ENCODE assay signal across 8 mouse cellular contexts in the genomic region with DNA sequence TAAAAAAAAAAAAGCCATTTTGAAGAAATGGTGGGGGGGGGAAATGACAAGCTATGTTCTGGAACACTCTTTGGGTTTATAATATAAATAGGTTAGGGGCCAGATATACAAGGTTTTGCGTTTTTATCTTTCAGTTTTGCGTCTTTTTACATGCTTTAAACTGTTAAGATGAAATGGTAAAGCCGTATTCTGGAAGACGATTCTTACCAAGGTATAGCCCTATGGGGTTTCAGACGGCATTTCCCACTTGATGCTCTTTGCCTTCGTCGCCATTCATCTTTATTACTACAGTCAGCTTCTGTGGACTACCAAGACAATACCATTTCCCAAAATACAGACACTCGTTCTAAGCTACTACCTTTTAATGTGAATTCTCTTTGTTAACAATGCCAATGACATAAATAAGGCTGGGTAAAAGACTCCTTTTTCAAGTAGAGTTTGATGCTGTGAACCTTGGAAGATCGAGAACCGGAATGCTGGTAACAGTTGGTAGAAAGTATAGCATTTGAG. TPM values are rescaled to one million over a fixed set of nuclear protein-coding genes. Genes with fewer than 3 reads are reported as not detected.
A peak's percentile ranks its signal among the peaks of the same experiment; 100 is the strongest.
DNase-seq lines count a peak whose midpoint lies in the region; ATAC-seq lines count a peak whose summit lies in the region.

No protein-coding gene starts in this region.

- H3K27me3 ChIP-seq in kidney, embryonic 14.5 days (ENCODE audit: control insufficient read depth, insufficient read depth, low read length): no peaks in the 10 kb centered on the region
- H3K27me3 ChIP-seq in hindbrain, embryonic 11.5 days (ENCODE audit: control insufficient read depth, insufficient read depth, low read length): no peaks in the 10 kb centered on the region
- H3K27me3 ChIP-seq in midbrain, embryonic 15.5 days (replicated peaks): no peaks in the 10 kb centered on the region

- peak overlapping the region; percentile 99; the same call in 1 of the 2 replicates for H3K27ac ChIP-seq in kidney, embryonic 14.5 days (ENCODE audit: low read depth, low read length)
- peak overlapping the region; percentile 99; the same call in 1 of the 2 replicates for H3K27ac ChIP-seq in hindbrain, embryonic 11.5 days (ENCODE audit: low read depth, low read length)
- peak overlapping the region; percentile 100 for H3K27ac ChIP-seq in midbrain, embryonic 15.5 days

- H3K4me3 ChIP-seq in kidney, embryonic 14.5 days (ENCODE audit: low read length): peak overlapping the region; percentile 63
- H3K4me3 ChIP-seq in hindbrain, embryonic 11.5 days (ENCODE audit: low read depth, low read length): peak overlapping the region; percentile 88
- peak overlapping the region; percentile 89 for H3K4me3 ChIP-seq in midbrain, embryonic 15.5 days

- WGBS in kidney, embryonic 14.5 days: 12% methylated on average over 10 of the region's 10 CpGs
- 26% methylated on average over 10 of the region's 10 CpGs for WGBS in hindbrain, embryonic 11.5 days
- WGBS in midbrain, embryonic 15.5 days: 10% methylated on average over 10 of the region's 10 CpGs

- no peak for ATAC-seq in kidney, embryonic 14.5 days (ENCODE audit: low FRiP score, low TSS enrichment)
- no peak for ATAC-seq in hindbrain, embryonic 11.5 days (ENCODE audit: low FRiP score)
- no peak for ATAC-seq in midbrain, embryonic 15.5 days (replicated peaks)

- H3K4me2 ChIP-seq in kidney, embryonic 14.5 days (replicated peaks; ENCODE audit: low read depth, low read length): peak overlapping the region; percentile 69
- peak overlapping the region; percentile 55 for H3K4me2 ChIP-seq in hindbrain, embryonic 11.5 days (replicated peaks; ENCODE audit: low read depth, low read length)
- H3K4me2 ChIP-seq in midbrain, embryonic 15.5 days: peak overlapping the region; percentile 52

- peak overlapping the region; percentile 95 for H3K9ac ChIP-seq in kidney, embryonic 14.5 days (ENCODE audit: low read depth, low read length)
- H3K9ac ChIP-seq in hindbrain, embryonic 11.5 days (ENCODE audit: low read depth, low read length): peak overlapping the region; percentile 95
- H3K9ac ChIP-seq in midbrain, embryonic 15.5 days: peak overlapping the region; percentile 96

- DNase-seq in kidney, adult 18-20 months: no peak
- DNase-seq in Muller cell, postnatal 12 days (ENCODE audit: inconsistent ontology term): peak; percentile 14
- peak; percentile 14 for DNase-seq in hindbrain, embryonic 11.5 days (ENCODE audit: low spot score)
- DNase-seq in adrenal gland, adult 2 months: no peak
- DNase-seq in frontal cortex, postnatal 25 days (ENCODE audit: low spot score in 2 of 2): no peak
- no peak for DNase-seq in right cerebral cortex, postnatal 10 days (ENCODE audit: low spot score in 2 of 2)

- no peaks in the 10 kb centered on the region for H3K36me3 ChIP-seq in kidney, embryonic 14.5 days (ENCODE audit: control insufficient read depth, insufficient read depth, low read length)
- no peaks in the 10 kb centered on the region for H3K36me3 ChIP-seq in hindbrain, embryonic 11.5 days (ENCODE audit: control insufficient read depth, insufficient read depth, low read length)
- H3K36me3 ChIP-seq in midbrain, embryonic 15.5 days (replicated peaks): no peaks in the 10 kb centered on the region

- H3K9me3 ChIP-seq in kidney, embryonic 14.5 days (ENCODE audit: control insufficient read depth, low read length): peaks cover 3% of the 10 kb centered on the region
- H3K9me3 ChIP-seq in hindbrain, embryonic 11.5 days (ENCODE audit: control insufficient read depth, low read length): no peaks in the 10 kb centered on the region
- H3K9me3 ChIP-seq in midbrain, embryonic 15.5 days: no peaks in the 10 kb centered on the region

- H3K4me1 ChIP-seq in kidney, embryonic 14.5 days (ENCODE audit: control insufficient read depth, insufficient read depth, low read length): peaks cover 18% of the 10 kb centered on the region; the same call in 1 of the 2 replicates
- no peaks in the 10 kb centered on the region for H3K4me1 ChIP-seq in hindbrain, embryonic 11.5 days (replicated peaks; ENCODE audit: control insufficient read depth, insufficient read depth, low read length)
- peaks cover 18% of the 10 kb centered on the region for H3K4me1 ChIP-seq in midbrain, embryonic 15.5 days

RNA-seq across cellular contexts. Expression of gene Rev3l, which starts 1.6 kb away (rescaled TPM):
- polyA plus RNA-seq in kidney, embryonic 14.5 days (2014; fragmentation: Nextera tagmentation; extraction: Ambion mirVana): 25.0 and 30.2 TPM in 2 replicates
- 17.2 and 23.7 TPM in 2 replicates for polyA plus RNA-seq in hindbrain, embryonic 11.5 days (2014; fragmentation: Nextera tagmentation; extraction: Ambion mirVana)
- 39.3 and 43.6 TPM in 2 replicates for polyA plus RNA-seq in midbrain, embryonic 15.5 days (2015; fragmentation: Nextera tagmentation; extraction: Ambion mirVana)
- total RNA-seq in adrenal gland, adult 2 months (2021): 10 to 100 TPM; 18.8 to 24.4 TPM
- polyA plus RNA-seq in adrenal gland, adult 2 months (2012; rRNA removed): 2.2 TPM in 2 replicates

Comparison
In these comparisons a context has a peak if more than half of its experiments do, and no peak if none do; other contexts are left out.
1. DNase-seq: peak in Muller cell, postnatal 12 days (single experiment) and hindbrain, embryonic 11.5 days (single experiment); none in kidney, adult 18-20 months (single experiment), adrenal gland, adult 2 months (single experiment), frontal cortex, postnatal 25 days (0 of 2) and right cerebral cortex, postnatal 10 days (0 of 2).
2. Peak in every context shown above with its lines, with median percentiles within 50 percentile points of each other: H3K27ac ChIP-seq, H3K4me2 ChIP-seq, H3K4me3 ChIP-seq and H3K9ac ChIP-seq.